Mouse (Mus musculus) ES-E14 (cell line): ENCODE measurements at regions not wholly inside any gene's neighbourhood (a gene's known extent, or its start where the extent isn't known, plus 50 kb on each side); places are given as distances from the start of the nearest gene placed in this dataset.

Experiments
- DNase-seq: peaks from one replicate; pipeline ENCODE4 v3.0.0-alpha.2; 2013; ENCODE audit warnings: low read depth, low spot score
- H3K27ac ChIP-seq: 2 replicates; pipeline ENCODE4 v1.5.1; 2012; ENCODE audit warnings: low read depth, mild to moderate bottlenecking, low read length, moderate library complexity, mixed read lengths; ENCODE audit not compliant: poor library complexity, insufficient read depth, severe bottlenecking
- H3K36me3 ChIP-seq: 2 replicates; pipeline ENCODE4 v1.6.1; 2012; ENCODE audit warnings: mild to moderate bottlenecking, low read length, moderate library complexity, mixed read lengths; ENCODE audit not compliant: control insufficient read depth, poor library complexity, insufficient read depth, severe bottlenecking
- H3K4me1 ChIP-seq, 2 experiments: fragments of 150-350 bp in 1 of 2; sonication (generic) in 1 of 2; 2 replicates each; pipeline ENCODE4 v1.6.1; 2012; ENCODE audit warnings: low read length in 2 of 2, mild to moderate bottlenecking in 1 of 2, mixed read lengths in 1 of 2; ENCODE audit not compliant: control insufficient read depth in 2 of 2, insufficient read depth in 2 of 2, poor library complexity in 1 of 2
- H3K4me3 ChIP-seq, 2 experiments: fragments of 150-350 bp in 1 of 2; sonication (generic) in 1 of 2; 2 replicates each; pipeline ENCODE4 v1.5.1; 2012; ENCODE audit warnings: low read length in 2 of 2, low read depth in 1 of 2, mild to moderate bottlenecking in 1 of 2, mixed read lengths in 1 of 2; ENCODE audit not compliant: insufficient read depth in 1 of 2, poor library complexity in 1 of 2, severe bottlenecking in 1 of 2
- H3K9ac ChIP-seq: 2 replicates; pipeline ENCODE4 v1.6.1; 2012; ENCODE audit warnings: low read depth, mild to moderate bottlenecking, low read length, mixed read lengths; ENCODE audit not compliant: poor library complexity, insufficient read depth, severe bottlenecking
- H3K9me3 ChIP-seq: fragments of 150-350 bp; sonication (generic); 2 replicates; pipeline ENCODE4 v1.6.1; 2012; ENCODE audit warnings: low read depth, mild to moderate bottlenecking, low read length; ENCODE audit not compliant: control insufficient read depth, insufficient read depth
- CHD2 ChIP-seq: IDR thresholded peaks from 2 replicates; pipeline ENCODE4 v1.6.1; 2014; ENCODE audit warnings: mild to moderate bottlenecking, low read depth, low read length, inconsistent platforms
- HCFC1 ChIP-seq: IDR thresholded peaks from 2 replicates; pipeline ENCODE4 v1.6.1; 2012; ENCODE audit warnings: low read length, inconsistent platforms, borderline replicate concordance; ENCODE audit not compliant: insufficient read depth
- MAFK ChIP-seq: IDR thresholded peaks from 2 replicates; pipeline ENCODE4 v1.6.1; 2014; ENCODE audit warnings: mild to moderate bottlenecking, low read depth, low read length, inconsistent platforms; ENCODE audit not compliant: insufficient read depth
- ZC3H11A ChIP-seq: IDR thresholded peaks from 2 replicates; pipeline ENCODE4 v1.6.1; 2012; ENCODE audit warnings: low read depth, mild to moderate bottlenecking, inconsistent platforms, low read length, borderline replicate concordance
- ZNF384 ChIP-seq: IDR thresholded peaks from 2 replicates; pipeline ENCODE4 v1.6.1; 2012; ENCODE audit warnings: low read depth, low read length, inconsistent platforms
- in situ Hi-C, 2 experiments: fragments of 600-800 bp; cut with MboI; formaldehyde crosslinking; loops; one replicate each; pipeline ENCODE4 v1.15.1; 2025; ENCODE audit warnings: low sequenced_read_pairs in 2 of 2, inconsistent platforms in 1 of 2; ENCODE audit not compliant: unreplicated experiment in 2 of 2

- Histone ChIP-seq H3K4me3 (no peak overlapping the region), H3K9me3 (no peaks in the 10 kb centered on the region), H3K36me3 (no peaks in the 10 kb centered on the region), H3K9ac (no peak overlapping the region), H3K27ac (no peak overlapping the region), H3K4me1 (no peaks in the 10 kb centered on the region)
- in situ Hi-C loops: no loop called here
- TF ChIP-seq MAFK: no peak
- TF ChIP-seq ZNF384: no peak
- TF ChIP-seq ZC3H11A: no peak
- no peak for TF ChIP-seq HCFC1
- no peak for TF ChIP-seq CHD2
- no peak for DNase-seq
Measured at GRCm38 (mm10) chr9:41430391-41431343, 269.2 kb upstream of the Ubash3b start.

- DNase-seq: no peak
- Histone ChIP-seq H3K4me3 (no peak overlapping the region), H3K4me1 (no peaks in the 10 kb centered on the region), H3K9me3 (no peaks in the 10 kb centered on the region), H3K9ac (no peak overlapping the region), H3K36me3 (no peaks in the 10 kb centered on the region), H3K27ac (no peak overlapping the region)
- TF ChIP-seq CHD2 (no peak), ZNF384 (no peak), HCFC1 (no peak), MAFK (no peak), ZC3H11A (no peak)
- in situ Hi-C loops: no loop called here
Measured at GRCm38 (mm10) chr9:41429711-41430390, 268.4 kb upstream of the Ubash3b start.

- no peak overlapping the region for H3K9ac ChIP-seq
- H3K4me1 ChIP-seq: no peaks in the 10 kb centered on the region
- DNase-seq: no peak
Measured at GRCm38 (mm10) chr9:41429236-41429635, 267.7 kb upstream of the Ubash3b start.

GRCm38 (mm10) chr9:41426698-41427097, 265.2 kb upstream of the Ubash3b start:
- DNase-seq: no peak
- Histone ChIP-seq H3K4me3 (no peak overlapping the region), H3K9me3 (no peaks in the 10 kb centered on the region), H3K4me1 (no peaks in the 10 kb centered on the region), H3K9ac (no peak overlapping the region), H3K36me3 (no peaks in the 10 kb centered on the region), H3K27ac (no peak overlapping the region)
- no peak for TF ChIP-seq ZC3H11A
- TF ChIP-seq CHD2: no peak
- no peak for TF ChIP-seq MAFK
- TF ChIP-seq HCFC1: no peak
- TF ChIP-seq ZNF384: no peak
- in situ Hi-C loops: no loop called here

More at GRCm38 (mm10) chr9:41429236-41429635, 267.7 kb upstream of the Ubash3b start:
- in situ Hi-C loops: no loop called here
- Histone ChIP-seq H3K4me3 (no peak overlapping the region), H3K36me3 (no peaks in the 10 kb centered on the region), H3K9me3 (no peaks in the 10 kb centered on the region), H3K27ac (no peak overlapping the region)
- no peak for TF ChIP-seq CHD2
